Mouse (Mus musculus): ENCODE results near the gene Disp3.

Gene Disp3

GRCm38 (mm10) chr4:148291080-148291479 is 3.3 kb upstream of the Disp3 start:
- DNase-seq (ENCODE audit: low spot score), result no peak

- peak; percentile 65 for DNase-seq (ENCODE audit: low spot score)
These were observed 337 bp upstream of the Disp3 start for GRCm38 (mm10) chr4:148288055-148288549.

GRCm38 (mm10) chr4:148287041-148287440 is 724 bp downstream of the Disp3 start:
- no peak for DNase-seq (ENCODE audit: low spot score)

GRCm38 (mm10) chr4:148286226-148287031 is 1.3 kb downstream of the Disp3 start:
- peak; percentile 11 for DNase-seq (ENCODE audit: low spot score)

- no peak for DNase-seq (ENCODE audit: low spot score)
These were observed 3.5 kb downstream of the Disp3 start for GRCm38 (mm10) chr4:148284219-148284618.

GRCm38 (mm10) chr4:148276816-148277491 is 10.8 kb downstream of the Disp3 start:
- DNase-seq (ENCODE audit: low spot score), result no peak

- DNase-seq (ENCODE audit: low spot score), result no peak
These were observed 13.1 kb downstream of the Disp3 start for GRCm38 (mm10) chr4:148274671-148275070.

GRCm38 (mm10) chr4:148273229-148273628 is 14.5 kb downstream of the Disp3 start:
- no peak for DNase-seq (ENCODE audit: low spot score)

- no peak for DNase-seq (ENCODE audit: low spot score)
These were observed 16.1 kb downstream of the Disp3 start for GRCm38 (mm10) chr4:148271656-148272055.

GRCm38 (mm10) chr4:148266973-148267507 is 20.7 kb downstream of the Disp3 start:
- no peak for DNase-seq (ENCODE audit: low spot score)

- no peak for DNase-seq (ENCODE audit: low spot score)
These were observed 27.8 kb downstream of the Disp3 start for GRCm38 (mm10) chr4:148259941-148260340.

- DNase-seq (ENCODE audit: low spot score), result no peak
These were observed 38.4 kb downstream of the Disp3 start for GRCm38 (mm10) chr4:148249341-148249740.

GRCm38 (mm10) chr4:148240387-148240786 is 47.4 kb downstream of the Disp3 start:
- DNase-seq (ENCODE audit: low spot score), result no peak

GRCm38 (mm10) chr4:148239474-148240130 is 48.2 kb downstream of the Disp3 start:
- no peak for DNase-seq (ENCODE audit: low spot score)

GRCm38 (mm10) chr4:148238919-148239318 is 48.8 kb downstream of the Disp3 start:
- no peak for DNase-seq (ENCODE audit: low spot score)

- DNase-seq (ENCODE audit: low spot score), result no peak
These were observed 49.5 kb downstream of the Disp3 start for GRCm38 (mm10) chr4:148238218-148238617.

- no peak for DNase-seq (ENCODE audit: low spot score)
These were observed 51.1 kb downstream of the Disp3 start for GRCm38 (mm10) chr4:148236664-148237063.

- DNase-seq (ENCODE audit: low spot score), result no peak
These were observed 54.7 kb downstream of the Disp3 start for GRCm38 (mm10) chr4:148233061-148233460.

- DNase-seq (ENCODE audit: low spot score), result no peak
These were observed 55.1 kb downstream of the Disp3 start for GRCm38 (mm10) chr4:148232615-148233014.

GRCm38 (mm10) chr4:148232124-148232523 is 55.6 kb downstream of the Disp3 start:
- no peak for DNase-seq (ENCODE audit: low spot score)

GRCm38 (mm10) chr4:148229646-148230045 is 58.1 kb downstream of the Disp3 start:
- DNase-seq (ENCODE audit: low spot score), result peak; percentile 59

- no peak for DNase-seq (ENCODE audit: low spot score)
These were observed 64.8 kb downstream of the Disp3 start for GRCm38 (mm10) chr4:148222983-148223382.
